Mouse (Mus musculus) embryonic facial prominence, embryonic 11.5 days (tissue): ENCODE data around the gene Htr2c. TPM values are rescaled to one million over a fixed set of nuclear protein-coding genes. Genes with fewer than 3 reads are reported as not detected.
A peak's percentile ranks its signal among the peaks of the same experiment; 100 is the strongest.

Experiments used
- microRNA counts: library from miRNA; unstranded; fragments of <30 nt; microRNA quantifications from one replicate; lab custom pipeline; 2016
- microRNA-seq: library from miRNA; unstranded; fragments of <30 nt; microRNA quantifications from one replicate; pipeline ENCODE4, GENCODE M21; 2016; ENCODE audit warnings: borderline number of aligned reads
- polyA plus RNA-seq: library from polyadenylated mRNA; unstranded; fragments of >200 nt; fragmentation: Nextera tagmentation; extraction: Ambion mirVana; gene quantifications from 2 replicates; pipeline ENCODE4 v1.2.1, GENCODE M21; 2014

Htr2c gene
- polyA plus RNA-seq, 1 experiment from 2014 or later: not detected

MicroRNA genes within 50 kb of the gene (microRNA counts, 519-probe panel; counts per million panel counts)
- microRNA mmu-miR-448 (lab: Ali Mortazavi, UCI) (not detected), microRNA mmu-miR-764-3p (lab: Ali Mortazavi, UCI) (not detected), microRNA mmu-miR-764-5p (lab: Ali Mortazavi, UCI) (1,557 counts per million, percentile 7 among the panel's probes with 10 or more counts)

Small RNA genes within 50 kb of the gene (microRNA-seq; reads per million reads assigned to microRNA genes)
- gene Gm22650 (not detected), gene Gm24627 (not detected), gene Mir1264 (6.1 reads per million, percentile 6 among the genes with 10 or more reads in this experiment), gene Mir1298 (54.6 reads per million, percentile 34 among the genes with 10 or more reads in this experiment), gene Mir1912 (not detected), gene Mir448 (8.5 reads per million, percentile 10 among the genes with 10 or more reads in this experiment), gene Mir764 (not detected)
